Mouse (Mus musculus): ENCODE results near the gene Oxt.

GRCm38 (mm10) chr2:130578148-130578547 lies 2.2 kb downstream of the Oxt start:
- peak; percentile 48 for TF ChIP-seq CTCF (IDR thresholded peaks at IDR 0.05; ENCODE audit: low read depth)
- TF ChIP-seq EP300 (IDR thresholded peaks at IDR 0.05; ENCODE audit: low read depth): no peak

Data from heart, postnatal 0 days (tissue).